Mouse (Mus musculus): ENCODE results near the gene Oas1h. TPM values are rescaled to one million over a fixed set of nuclear protein-coding genes. Genes with fewer than 3 reads are reported as not detected.
"Not testable (repeated sequence)": the region's sequence is repeated elsewhere in the genome, so short reads cannot be mapped to it uniquely, and the experiment has no call there.

Gene Oas1h
- total and polyA plus RNA-seq, 2 experiments = not detected

GRCm38 (mm10) chr5:120871469-120871868 is 10.2 kb downstream of the Oas1h start:
- WGBS = 38% methylated on average over 2 of the region's 2 CpGs
- no peak for DNase-seq (ENCODE audit: extremely low read depth, low read depth, low spot score)

GRCm38 (mm10) chr5:120876839-120877238 is 15.6 kb downstream of the Oas1h start:
- H3K36me3 ChIP-seq (ENCODE audit: control insufficient read depth, insufficient read depth, low read length); DNase-seq (ENCODE audit: extremely low read depth, low read depth, low spot score); H3K9ac ChIP-seq (ENCODE audit: low read depth, low read length); H3K27me3 ChIP-seq (ENCODE audit: control insufficient read depth, insufficient read depth, low read length); H3K79me2 ChIP-seq (ENCODE audit: control insufficient read depth, insufficient read depth, low read length); H3K27ac ChIP-seq (replicated peaks; ENCODE audit: insufficient read depth, low read depth, low read length); H3K4me3 ChIP-seq (ENCODE audit: insufficient read depth, low read depth, low read length); H3K4me1 ChIP-seq (ENCODE audit: control insufficient read depth, insufficient read depth, low read length): not testable (repeated sequence)
- 49% methylated on average over 2 of the region's 3 CpGs for WGBS

More at GRCm38 (mm10) chr5:120871469-120871868, 10.2 kb downstream of the Oas1h start:
- no peaks in the 10 kb centered on the region for H3K36me3 ChIP-seq (ENCODE audit: control insufficient read depth, insufficient read depth, low read length)
- TF ChIP-seq POLR2A (IDR thresholded peaks at IDR 0.05; ENCODE audit: extremely low read depth, insufficient read depth, low read length) = no peak
- TF ChIP-seq CTCF (IDR thresholded peaks at IDR 0.05; ENCODE audit: low read depth, low read length) = no peak
- H3K9ac ChIP-seq (ENCODE audit: low read depth, low read length) = no peak overlapping the region
- no peaks in the 10 kb centered on the region for H3K27me3 ChIP-seq (ENCODE audit: control insufficient read depth, insufficient read depth, low read length)
- H3K4me1 ChIP-seq (ENCODE audit: control insufficient read depth, insufficient read depth, low read length) = no peaks in the 10 kb centered on the region
- no peaks in the 10 kb centered on the region for H3K79me2 ChIP-seq (ENCODE audit: control insufficient read depth, insufficient read depth, low read length)
- no peak overlapping the region for H3K4me3 ChIP-seq (ENCODE audit: insufficient read depth, low read depth, low read length)
- H3K27ac ChIP-seq (replicated peaks; ENCODE audit: insufficient read depth, low read depth, low read length) = no peak overlapping the region

DNA sequence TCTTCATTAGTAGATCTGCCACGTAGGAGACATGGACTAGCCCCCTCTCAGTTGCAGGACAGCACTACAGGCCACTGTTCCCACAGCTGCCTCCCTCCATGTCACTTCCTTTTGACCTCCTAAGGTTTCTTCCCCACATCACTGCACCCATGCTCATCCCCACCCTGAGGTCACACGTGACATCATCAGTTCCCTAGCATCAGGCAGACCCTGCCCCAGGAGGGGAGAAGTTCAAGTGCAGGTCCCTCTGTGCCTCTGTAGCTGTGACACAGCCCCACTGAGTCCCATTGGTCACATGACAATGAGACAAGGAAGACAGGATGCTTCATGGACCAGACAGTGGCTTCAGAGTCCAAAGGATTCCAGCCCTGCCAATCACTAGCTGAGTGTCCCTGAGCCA is 16.2 kb downstream of the Oas1h start:
- H3K4me3 ChIP-seq (ENCODE audit: insufficient read depth, low read depth, low read length); H3K27ac ChIP-seq (replicated peaks; ENCODE audit: insufficient read depth, low read depth, low read length); H3K27me3 ChIP-seq (ENCODE audit: control insufficient read depth, insufficient read depth, low read length); H3K79me2 ChIP-seq (ENCODE audit: control insufficient read depth, insufficient read depth, low read length); H3K36me3 ChIP-seq (ENCODE audit: control insufficient read depth, insufficient read depth, low read length); H3K4me1 ChIP-seq (ENCODE audit: control insufficient read depth, insufficient read depth, low read length); DNase-seq (ENCODE audit: extremely low read depth, low read depth, low spot score); H3K9ac ChIP-seq (ENCODE audit: low read depth, low read length): not testable (repeated sequence)
- WGBS = 77% methylated on average over 2 of the region's 2 CpGs

GRCm38 (mm10) chr5:120878803-120879202 is 17.6 kb downstream of the Oas1h start:
- WGBS = 54% methylated on average over 2 of the region's 2 CpGs
- DNase-seq (ENCODE audit: extremely low read depth, low read depth, low spot score); H3K27ac ChIP-seq (replicated peaks; ENCODE audit: insufficient read depth, low read depth, low read length); H3K79me2 ChIP-seq (ENCODE audit: control insufficient read depth, insufficient read depth, low read length); H3K9ac ChIP-seq (ENCODE audit: low read depth, low read length); H3K27me3 ChIP-seq (ENCODE audit: control insufficient read depth, insufficient read depth, low read length); H3K36me3 ChIP-seq (ENCODE audit: control insufficient read depth, insufficient read depth, low read length); H3K4me1 ChIP-seq (ENCODE audit: control insufficient read depth, insufficient read depth, low read length); H3K4me3 ChIP-seq (ENCODE audit: insufficient read depth, low read depth, low read length): not testable (repeated sequence)

GRCm38 (mm10) chr5:120881681-120882080 is 20.5 kb downstream of the Oas1h start:
- H3K4me3 ChIP-seq (ENCODE audit: insufficient read depth, low read depth, low read length); H3K36me3 ChIP-seq (ENCODE audit: control insufficient read depth, insufficient read depth, low read length); H3K4me1 ChIP-seq (ENCODE audit: control insufficient read depth, insufficient read depth, low read length); H3K27me3 ChIP-seq (ENCODE audit: control insufficient read depth, insufficient read depth, low read length); H3K9ac ChIP-seq (ENCODE audit: low read depth, low read length); H3K27ac ChIP-seq (replicated peaks; ENCODE audit: insufficient read depth, low read depth, low read length); H3K79me2 ChIP-seq (ENCODE audit: control insufficient read depth, insufficient read depth, low read length); DNase-seq (ENCODE audit: extremely low read depth, low read depth, low spot score): not testable (repeated sequence)
- 88% methylated on average over 6 of the region's 6 CpGs for WGBS

GRCm38 (mm10) chr5:120887413-120887812 is 26.2 kb downstream of the Oas1h start, which contains the start of gene Oas1g:
Gene Oas1g (minus strand): TSS chr5:120887613.
- not testable (repeated sequence) for H3K27ac ChIP-seq (replicated peaks; ENCODE audit: insufficient read depth, low read depth, low read length); H3K79me2 ChIP-seq (ENCODE audit: control insufficient read depth, insufficient read depth, low read length); H3K4me1 ChIP-seq (ENCODE audit: control insufficient read depth, insufficient read depth, low read length); H3K27me3 ChIP-seq (ENCODE audit: control insufficient read depth, insufficient read depth, low read length); H3K36me3 ChIP-seq (ENCODE audit: control insufficient read depth, insufficient read depth, low read length)
- Histone ChIP-seq H3K9ac (ENCODE audit: low read depth, low read length) (peak within 1 kb of the TSS; percentile 8), H3K4me3 (ENCODE audit: insufficient read depth, low read depth, low read length) (peak within 1 kb of the TSS; percentile 3; the same call in 1 of the 2 replicates)
- 15% methylated on average over 5 of the region's 9 CpGs for WGBS
- DNase-seq (ENCODE audit: extremely low read depth, low read depth, low spot score) = peak; percentile 9

GRCm38 (mm10) chr5:120887831-120888230 is 26.6 kb downstream of the Oas1h start:
- 39% methylated on average over 6 of the region's 6 CpGs for WGBS
- Histone ChIP-seq H3K4me3 (ENCODE audit: insufficient read depth, low read depth, low read length) (no peak overlapping the region), H3K9ac (ENCODE audit: low read depth, low read length) (no peak overlapping the region), H3K27ac (replicated peaks; ENCODE audit: insufficient read depth, low read depth, low read length) (no peak overlapping the region), H3K79me2 (ENCODE audit: control insufficient read depth, insufficient read depth, low read length) (no peaks in the 10 kb centered on the region), H3K27me3 (ENCODE audit: control insufficient read depth, insufficient read depth, low read length) (no peaks in the 10 kb centered on the region; the same call in 1 of the 2 replicates), H3K4me1 (ENCODE audit: control insufficient read depth, insufficient read depth, low read length) (no peaks in the 10 kb centered on the region), H3K36me3 (ENCODE audit: control insufficient read depth, insufficient read depth, low read length) (no peaks in the 10 kb centered on the region)
- TF ChIP-seq CTCF (IDR thresholded peaks at IDR 0.05; ENCODE audit: low read depth, low read length) = no peak
- TF ChIP-seq POLR2A (IDR thresholded peaks at IDR 0.05; ENCODE audit: extremely low read depth, insufficient read depth, low read length) = no peak
- DNase-seq (ENCODE audit: extremely low read depth, low read depth, low spot score) = no peak

DNA sequence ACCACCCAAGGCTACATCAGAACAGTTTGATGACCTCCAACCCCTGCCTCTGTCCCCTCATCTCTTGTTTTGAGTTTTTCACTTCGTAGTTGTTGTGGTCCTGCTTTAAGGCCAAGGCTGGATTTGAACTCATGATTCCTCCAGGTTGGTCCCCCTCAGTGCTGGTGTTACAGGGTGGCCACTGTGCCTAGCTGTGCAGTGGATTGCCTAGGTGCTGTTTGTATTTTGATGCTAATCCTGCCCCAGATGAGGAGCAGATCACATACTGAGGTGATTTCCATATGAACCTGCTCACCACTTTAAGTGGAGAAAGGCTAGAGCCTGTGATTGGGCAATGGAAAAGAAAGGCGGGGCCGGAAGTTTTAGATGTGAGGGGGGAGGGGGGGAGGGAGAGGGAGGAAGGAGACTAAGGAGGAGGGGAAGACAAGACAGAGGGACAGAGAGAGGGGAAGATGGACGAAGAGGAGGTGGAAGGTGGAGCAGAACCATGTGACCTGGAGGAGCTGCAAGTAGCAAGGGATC is 27.1 kb downstream of the Oas1h start:
- 52% methylated on average over 4 of the region's 4 CpGs for WGBS
- H3K79me2 ChIP-seq (ENCODE audit: control insufficient read depth, insufficient read depth, low read length); H3K9ac ChIP-seq (ENCODE audit: low read depth, low read length); H3K27me3 ChIP-seq (ENCODE audit: control insufficient read depth, insufficient read depth, low read length); H3K27ac ChIP-seq (replicated peaks; ENCODE audit: insufficient read depth, low read depth, low read length); H3K36me3 ChIP-seq (ENCODE audit: control insufficient read depth, insufficient read depth, low read length); H3K4me1 ChIP-seq (ENCODE audit: control insufficient read depth, insufficient read depth, low read length); H3K4me3 ChIP-seq (ENCODE audit: insufficient read depth, low read depth, low read length); DNase-seq (ENCODE audit: extremely low read depth, low read depth, low spot score): not testable (repeated sequence)

Data from liver, adult 2 months (tissue).